Mouse (Mus musculus): ENCODE measurements around the gene Spry1. TPM values are rescaled to one million over a fixed set of nuclear protein-coding genes. Genes with fewer than 3 reads are reported as not detected.

The Spry1 gene
- total and polyA plus RNA-seq, 3 experiments, result not detected

DNA sequence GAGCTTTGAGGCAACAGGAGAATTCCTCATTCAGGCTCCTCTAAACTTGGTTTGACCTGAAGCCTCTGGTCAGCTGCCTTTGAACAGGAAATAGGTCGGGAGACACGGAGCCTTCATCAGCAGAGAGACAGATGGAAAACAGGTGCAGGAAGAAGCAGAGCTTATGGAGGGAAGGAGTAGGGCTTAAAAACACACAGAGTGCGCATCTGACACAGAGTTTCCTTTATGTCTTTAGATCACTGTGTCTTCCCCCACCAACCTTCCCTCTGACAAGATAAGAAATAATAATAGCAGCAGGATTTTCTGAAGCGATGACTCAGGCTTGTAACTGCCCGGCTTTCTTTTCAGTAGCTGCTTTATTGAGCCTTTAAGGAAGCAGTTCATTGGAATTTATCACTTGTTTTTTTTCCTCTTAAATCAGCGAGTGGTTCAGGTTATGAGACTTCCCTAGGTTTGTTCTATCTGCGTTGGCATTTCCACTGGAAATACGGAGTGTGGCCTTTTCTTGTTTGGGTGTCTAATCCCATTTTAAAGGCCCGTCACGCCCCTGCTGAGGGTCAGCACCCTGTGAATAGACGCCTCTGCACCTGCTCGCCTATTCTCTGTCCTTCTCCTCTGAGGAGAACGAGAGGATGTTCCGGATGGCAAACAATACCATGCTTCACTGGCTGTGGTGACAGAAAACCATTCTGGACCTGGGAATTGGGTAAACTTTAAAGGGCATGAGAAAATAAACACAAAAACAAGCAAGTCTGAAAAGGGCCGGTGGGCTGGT lies 32.7 kb downstream of the Spry1 start:
- Histone ChIP-seq H3K27me3 (replicated peaks) (no peaks in the 10 kb centered on the region), H3K9ac (ENCODE audit: insufficient read depth, low read depth) (no peak overlapping the region), H3K36me3 (replicated peaks in 1 of 2; ENCODE audit: control insufficient read depth in 1 of 2, insufficient read depth in 1 of 2, low read length in 1 of 2) (no peaks in the 10 kb centered on the region), H3K27ac (ENCODE audit: insufficient read depth, low read depth) (no peak overlapping the region), H3K4me3 (replicated peaks in 1 of 3; ENCODE audit: low read depth in 2 of 3, low read length in 2 of 3, poor library complexity in 1 of 3) (no peak overlapping the region), H3K4me2 (ENCODE audit: insufficient read depth, low read depth, poor library complexity, severe bottlenecking) (no peak overlapping the region), H3K9me3 (replicated peaks; ENCODE audit: low read length) (no peaks in the 10 kb centered on the region), H3K79me2 (replicated peaks; ENCODE audit: control insufficient read depth, extremely low read depth, insufficient read depth, poor library complexity, severe bottlenecking) (no peaks in the 10 kb centered on the region), H3K4me1 (ENCODE audit: control insufficient read depth in 1 of 2, insufficient read depth in 2 of 2) (peaks cover 8 to 44% of the 10 kb centered on the region in 2 experiments)
- dilution Hi-C loops (cut with MboI; ENCODE audit: extremely low pct_ligation_motif_present, extremely low pct_unique_long_range_greater_than_20kb, low sequenced_read_pairs), result no loop called here
- TF ChIP-seq ETS1 (conservative IDR thresholded peaks at IDR 0.05; ENCODE audit: low read depth, low read length) (peak; percentile 50), E2F4 (IDR thresholded peaks at IDR 0.05; ENCODE audit: insufficient replicate concordance, low read depth, low read length) (no peak), TCF12 (IDR thresholded peaks at IDR 0.05; ENCODE audit: low read depth, low read length) (peak; percentile 12; the same call in 1 of the 2 replicates), BHLHE40 (IDR thresholded peaks at IDR 0.05; ENCODE audit: low read depth, low read length) (peak; percentile 21; the same call in 1 of the 2 replicates)
- in situ Hi-C loops (cut with MboI; ENCODE audit: low pct_ligation_motif_present, low pct_unique_long_range_greater_than_20kb, low sequenced_read_pairs), result no loop called here
- peak; percentile 34 for DNase-seq (ENCODE audit: extremely low read depth)

DNA sequence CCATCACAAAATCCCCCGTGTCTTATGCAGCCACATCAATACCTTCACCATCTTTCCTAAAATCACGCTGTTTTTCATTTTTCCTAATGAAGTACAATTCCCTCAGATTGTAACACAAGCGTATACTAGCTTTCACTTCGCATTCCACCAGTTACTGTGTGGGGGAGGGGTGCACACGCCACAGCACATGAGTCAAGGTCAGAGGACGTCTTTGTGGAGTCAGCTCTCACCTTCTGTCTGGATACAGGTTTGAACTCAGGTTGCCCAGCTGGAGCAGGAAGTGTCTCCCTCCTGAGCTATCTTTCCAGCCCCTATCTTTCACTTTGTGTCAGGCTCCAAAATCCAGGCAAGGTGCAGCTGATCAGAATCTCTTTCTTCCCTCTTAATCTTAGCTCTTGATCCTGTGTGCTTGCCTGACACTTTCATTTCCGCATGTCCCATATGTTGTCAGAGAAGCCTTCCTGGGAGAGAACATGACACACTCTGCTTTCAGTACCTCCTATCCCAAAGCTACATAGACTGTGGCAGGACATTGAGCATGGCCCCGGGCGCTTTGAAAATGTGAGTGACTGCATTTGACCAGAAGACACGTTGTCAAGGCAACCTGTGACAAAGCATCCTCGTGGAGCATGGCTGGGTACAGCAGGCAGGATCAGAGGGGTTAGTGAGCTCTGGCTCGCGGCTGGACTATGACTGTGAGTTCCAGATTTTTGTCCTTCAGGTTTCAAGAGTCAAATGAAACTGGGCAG lies 33.9 kb downstream of the Spry1 start:
- Histone ChIP-seq H3K4me2 (ENCODE audit: insufficient read depth, low read depth, poor library complexity, severe bottlenecking) (no peak overlapping the region), H3K9ac (ENCODE audit: insufficient read depth, low read depth) (no peak overlapping the region), H3K79me2 (replicated peaks; ENCODE audit: control insufficient read depth, extremely low read depth, insufficient read depth, poor library complexity, severe bottlenecking) (no peaks in the 10 kb centered on the region), H3K9me3 (replicated peaks; ENCODE audit: low read length) (no peaks in the 10 kb centered on the region), H3K27ac (ENCODE audit: insufficient read depth, low read depth) (no peak overlapping the region), H3K4me3 (replicated peaks in 1 of 3; ENCODE audit: low read depth in 2 of 3, low read length in 2 of 3, poor library complexity in 1 of 3) (no peak overlapping the region), H3K4me1 (ENCODE audit: control insufficient read depth in 1 of 2, insufficient read depth in 2 of 2) (peaks cover 8 to 44% of the 10 kb centered on the region in 2 experiments), H3K36me3 (replicated peaks in 1 of 2; ENCODE audit: control insufficient read depth in 1 of 2, insufficient read depth in 1 of 2, low read length in 1 of 2) (no peaks in the 10 kb centered on the region), H3K27me3 (replicated peaks) (no peaks in the 10 kb centered on the region)
- dilution Hi-C loops (cut with MboI; ENCODE audit: extremely low pct_ligation_motif_present, extremely low pct_unique_long_range_greater_than_20kb, low sequenced_read_pairs) (no loop called here), in situ Hi-C loops (cut with MboI; ENCODE audit: low pct_ligation_motif_present, low pct_unique_long_range_greater_than_20kb, low sequenced_read_pairs) (no loop called here)
- DNase-seq (ENCODE audit: extremely low read depth), result no peak
- TF ChIP-seq ZNF384 (IDR thresholded peaks at IDR 0.05; ENCODE audit: low read depth, low read length) (no peak), MYC (IDR thresholded peaks at IDR 0.05; ENCODE audit: low read depth, low read length) (no peak), SMC3 (IDR thresholded peaks at IDR 0.05; ENCODE audit: low read depth, low read length) (no peak)

DNA sequence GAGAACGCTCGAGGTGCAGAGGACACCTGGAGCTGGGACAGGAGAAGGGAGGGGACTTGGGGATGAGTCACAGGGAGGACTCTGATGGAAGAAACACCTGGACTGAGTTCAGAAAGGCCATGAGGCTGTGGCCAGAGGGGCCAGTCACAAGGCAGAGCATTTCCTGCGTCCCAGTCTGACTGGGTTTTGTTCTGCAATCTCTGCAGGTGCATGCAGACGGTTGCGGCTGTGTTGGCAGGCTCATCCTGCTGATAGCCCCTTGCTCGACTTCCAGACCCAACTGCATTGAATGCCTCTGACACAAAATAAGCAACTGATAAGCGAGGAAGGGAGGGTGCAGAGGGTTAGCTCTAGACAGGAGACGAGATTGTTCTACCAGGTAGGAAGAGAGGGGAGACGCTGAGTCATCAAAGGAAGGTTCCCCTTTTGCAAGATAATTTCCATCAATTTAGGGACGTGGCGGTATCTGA lies 35.3 kb downstream of the Spry1 start:
- Histone ChIP-seq H3K79me2 (replicated peaks; ENCODE audit: control insufficient read depth, extremely low read depth, insufficient read depth, poor library complexity, severe bottlenecking) (no peaks in the 10 kb centered on the region), H3K4me2 (ENCODE audit: insufficient read depth, low read depth, poor library complexity, severe bottlenecking) (no peak overlapping the region), H3K4me1 (ENCODE audit: control insufficient read depth in 1 of 2, insufficient read depth in 2 of 2) (peaks cover 8 to 44% of the 10 kb centered on the region in 2 experiments), H3K4me3 (replicated peaks in 1 of 3; ENCODE audit: low read depth in 2 of 3, low read length in 2 of 3, poor library complexity in 1 of 3) (no peak overlapping the region), H3K27ac (ENCODE audit: insufficient read depth, low read depth) (no peak overlapping the region), H3K27me3 (replicated peaks) (no peaks in the 10 kb centered on the region), H3K36me3 (replicated peaks in 1 of 2; ENCODE audit: control insufficient read depth in 1 of 2, insufficient read depth in 1 of 2, low read length in 1 of 2) (no peaks in the 10 kb centered on the region), H3K9ac (ENCODE audit: insufficient read depth, low read depth) (no peak overlapping the region), H3K9me3 (replicated peaks; ENCODE audit: low read length) (no peaks in the 10 kb centered on the region)
- TF ChIP-seq TCF12 (IDR thresholded peaks at IDR 0.05; ENCODE audit: low read depth, low read length) (0 out of 2 replicates have a peak, but pooled peaks have one; percentile 11), RAD21 (IDR thresholded peaks at IDR 0.05; ENCODE audit: low read depth, low read length) (no peak), ETS1 (conservative IDR thresholded peaks at IDR 0.05; ENCODE audit: low read depth, low read length) (peak; percentile 2; the same call in 1 of the 2 replicates)
- dilution Hi-C loops (cut with MboI; ENCODE audit: extremely low pct_ligation_motif_present, extremely low pct_unique_long_range_greater_than_20kb, low sequenced_read_pairs), result no loop called here
- DNase-seq (ENCODE audit: extremely low read depth), result peak; percentile 46
- in situ Hi-C loops (cut with MboI; ENCODE audit: low pct_ligation_motif_present, low pct_unique_long_range_greater_than_20kb, low sequenced_read_pairs), result no loop called here

Measured in CH12.LX (cell line).